Mouse (Mus musculus) heart, adult 18-20 months (tissue): ENCODE data around the gene Xrcc6. TPM values are rescaled to one million over a fixed set of nuclear protein-coding genes. Genes with fewer than 3 reads are reported as not detected.

Source experiments
- DNase-seq, 2 experiments: peaks; one replicate each; pipeline ENCODE4 v3.0.0; 2021 to 2022; ENCODE audit warnings: mixed read lengths in 1 of 2
- total RNA-seq, 2 experiments: library from RNA; stranded (reverse); gene quantifications; 2 replicates each; pipeline ENCODE4 v1.2.3; 2021

Xrcc6 gene
- total RNA-seq, 2 experiments from 2014 or later, result 24.6 to 25.3 TPM

DNA sequence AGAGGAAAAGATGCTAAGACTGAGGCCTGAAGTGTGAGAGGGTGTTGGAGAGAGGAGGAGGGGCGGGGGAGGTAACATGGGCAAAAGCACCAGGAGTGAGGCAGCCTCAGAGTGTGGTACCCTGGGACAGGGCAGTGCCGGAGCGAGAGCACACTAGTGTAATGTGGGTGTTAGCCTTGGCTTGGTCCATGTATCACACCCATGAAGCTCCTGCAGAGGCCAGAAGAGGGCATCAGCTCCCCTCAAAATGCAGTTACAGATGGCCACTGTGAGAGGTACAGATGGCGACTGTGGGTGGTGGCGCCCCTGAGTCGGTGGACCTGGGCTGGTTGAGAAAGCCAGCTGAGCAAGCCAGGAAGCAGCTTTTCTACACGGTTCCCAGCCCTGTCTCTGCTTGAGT lies 93.5 kb downstream of the Xrcc6 start:
- peak in 1 of 2 experiments; percentile 7 for DNase-seq

DNA sequence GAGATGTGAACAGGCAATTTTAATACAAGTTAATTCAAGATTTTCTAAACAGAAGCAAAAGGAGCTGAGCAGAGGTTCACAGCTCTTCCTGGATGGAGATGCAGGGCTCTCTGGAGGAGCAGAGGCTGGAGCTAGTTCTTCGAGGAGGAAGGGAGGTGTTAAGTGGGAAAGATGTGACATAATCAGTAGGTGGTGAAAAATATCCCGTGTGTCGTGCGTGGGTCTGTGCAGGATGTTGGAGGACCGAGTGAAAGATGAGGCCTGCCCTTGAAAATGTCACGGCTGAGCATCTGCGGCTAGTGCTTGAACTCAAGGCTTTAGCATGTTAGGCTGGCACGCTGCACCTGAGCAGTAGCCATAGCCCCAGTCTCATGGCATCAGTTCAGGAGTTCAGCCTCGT lies 98.0 kb downstream of the Xrcc6 start:
- DNase-seq, result no peak

DNA sequence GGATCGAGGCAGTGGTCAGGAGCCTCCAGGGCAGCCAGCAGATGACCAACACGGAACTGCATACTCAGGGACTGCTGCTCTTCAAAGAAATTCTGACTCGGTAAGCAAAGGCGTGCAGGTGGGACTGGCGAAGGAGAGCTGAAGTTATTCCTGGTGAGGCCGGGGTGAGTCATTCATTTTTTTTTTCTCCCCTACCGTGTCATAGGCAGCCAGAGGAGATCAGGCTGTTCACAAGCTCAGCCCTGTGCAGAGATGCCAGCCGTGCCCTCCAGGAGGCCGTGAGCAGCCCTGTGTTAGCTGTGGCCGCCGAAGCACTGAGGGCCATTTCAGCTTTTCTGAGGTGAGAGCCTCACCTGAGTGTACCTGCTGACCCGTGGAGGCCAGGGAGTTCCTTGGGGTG lies 98.5 kb downstream of the Xrcc6 start:
- no peak for DNase-seq

DNA sequence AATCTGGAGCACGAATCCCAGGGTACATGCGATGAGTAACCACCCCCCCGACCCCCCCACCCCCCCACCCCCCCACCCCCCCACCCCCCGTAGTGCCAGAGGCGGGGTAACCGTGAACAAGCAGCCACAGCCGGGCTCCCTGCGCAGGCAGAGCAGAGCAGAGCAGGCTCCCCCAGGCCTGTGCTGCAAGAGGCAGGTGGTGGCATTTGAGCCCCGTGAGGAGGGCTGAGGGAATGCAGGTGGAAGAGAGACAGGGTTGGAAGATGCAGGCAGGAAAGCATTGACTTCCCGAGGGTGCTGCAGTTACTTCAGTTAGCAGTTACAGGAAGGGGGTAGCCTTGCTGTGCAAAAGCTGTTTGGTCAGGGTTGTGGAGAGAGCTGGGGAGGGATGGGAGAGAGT lies 99.6 kb downstream of the Xrcc6 start:
- no peak for DNase-seq

Other genes starting within 250 kb of the Xrcc6 start
- gene Zc3h7b, start 242.8 kb upstream of the Xrcc6 start, total RNA-seq, result 10 to 100 TPM; 57.2 to 68.1 TPM
- 10 to 100 TPM; 29.4 to 30.4 TPM for gene Rangap1, start 242.3 kb upstream of the Xrcc6 start, total RNA-seq
- gene Tef, start 185.4 kb upstream of the Xrcc6 start, total RNA-seq, result 10 to 100 TPM; 67.5 to 73.0 TPM
- gene Tob2, start 129.0 kb upstream of the Xrcc6 start, total RNA-seq, result 100 to 1,000 TPM; 103 to 127 TPM
- gene Phf5a, start 115.9 kb upstream of the Xrcc6 start, total RNA-seq, result 10 to 100 TPM; 36.5 to 37.1 TPM
- 1,000 to 10,000 TPM; 2,055 to 2,104 TPM for gene Aco2, start 115.5 kb upstream of the Xrcc6 start, total RNA-seq
- 10 to 100 TPM in 1 of 2 experiments, 1 to 10 TPM in 1; 7.8 to 10.7 TPM for gene Polr3h, start 61.6 kb upstream of the Xrcc6 start, total RNA-seq
- 10 to 100 TPM; 54.7 to 62.7 TPM for gene Csdc2, start 51.1 kb upstream of the Xrcc6 start, total RNA-seq
- 10 to 100 TPM; 24.7 to 31.4 TPM for gene Pmm1, start 26.9 kb upstream of the Xrcc6 start, total RNA-seq
- not detected for gene 1700029P11Rik, start 7.3 kb upstream of the Xrcc6 start, total RNA-seq
- gene Desi1, start 46.0 kb downstream of the Xrcc6 start, total RNA-seq, result 10 to 100 TPM; 25.1 to 29.0 TPM
- 10 to 100 TPM; 47.3 to 53.5 TPM for gene Snu13, start 59.8 kb downstream of the Xrcc6 start, total RNA-seq
- gene 4930407I10Rik, start 71.3 kb downstream of the Xrcc6 start, total RNA-seq, result not detected
- not detected for gene Mei1, start 82.2 kb downstream of the Xrcc6 start, total RNA-seq
- gene Ccdc134, start 140.1 kb downstream of the Xrcc6 start, total RNA-seq, result 1 to 10 TPM; 4.0 to 4.4 TPM
- 10 to 100 TPM; 18.2 to 22.1 TPM for gene Srebf2, start 159.3 kb downstream of the Xrcc6 start, total RNA-seq
- gene Shisa8, start 225.0 kb downstream of the Xrcc6 start, total RNA-seq, result under 1 TPM in 1 of 2 experiments, not detected in 1; 0.21 TPM
- 1 to 10 TPM in 1 of 2 experiments, under 1 TPM in 1; 0.35 to 2.2 TPM for gene Tnfrsf13c, start 236.5 kb downstream of the Xrcc6 start, total RNA-seq